Mouse (Mus musculus): ENCODE measurements around the gene Pex16. TPM values are rescaled to one million over a fixed set of nuclear protein-coding genes. Genes with fewer than 3 reads are reported as not detected.

The Pex16 gene
- total RNA-seq, 2 experiments from 2014 or later: 20.8 to 22.2 TPM

- DNase-seq: peak; percentile 43
Observed at GRCm38 (mm10) chr2:92370821-92371805, 3.4 kb upstream of the Pex16 start.

GRCm38 (mm10) chr2:92371971-92372690, 2.3 kb upstream of the Pex16 start:
- no peak for DNase-seq

GRCm38 (mm10) chr2:92372767-92373436, 1.6 kb upstream of the Pex16 start:
- no peak for DNase-seq

GRCm38 (mm10) chr2:92373437-92373813, 1.1 kb upstream of the Pex16 start:
- DNase-seq: no peak

GRCm38 (mm10) chr2:92375099-92375623, 685 bp downstream of the Pex16 start:
- peak; percentile 96 for DNase-seq

- no peak for DNase-seq
Observed at GRCm38 (mm10) chr2:92375788-92376187, 1.3 kb downstream of the Pex16 start.

GRCm38 (mm10) chr2:92376300-92376699, 1.8 kb downstream of the Pex16 start:
- DNase-seq: no peak

- DNase-seq: no peak
Observed at GRCm38 (mm10) chr2:92377320-92377719, 2.8 kb downstream of the Pex16 start.

GRCm38 (mm10) chr2:92379783-92380494, 5.5 kb downstream of the Pex16 start:
- no peak for DNase-seq

- DNase-seq: no peak
Observed at GRCm38 (mm10) chr2:92380495-92381050, 6.1 kb downstream of the Pex16 start.

GRCm38 (mm10) chr2:92381161-92381560, 6.7 kb downstream of the Pex16 start:
- DNase-seq: no peak

GRCm38 (mm10) chr2:92381901-92382588, 7.6 kb downstream of the Pex16 start, which contains the start of gene 1700029I15Rik:
1700029I15Rik (plus strand) TSS chr2:92382538.
- no peak for DNase-seq

- no peak for DNase-seq
Observed at GRCm38 (mm10) chr2:92382759-92383158, 8.3 kb downstream of the Pex16 start.

GRCm38 (mm10) chr2:92384101-92384500, 9.6 kb downstream of the Pex16 start:
- no peak for DNase-seq

- DNase-seq: no peak
Observed at GRCm38 (mm10) chr2:92385113-92386051, 10.9 kb downstream of the Pex16 start.

- DNase-seq: no peak
Observed at GRCm38 (mm10) chr2:92386821-92387570, 12.5 kb downstream of the Pex16 start.

GRCm38 (mm10) chr2:92387646-92388045, 13.2 kb downstream of the Pex16 start:
- DNase-seq: no peak

- DNase-seq: no peak
Observed at GRCm38 (mm10) chr2:92388081-92388517, 13.6 kb downstream of the Pex16 start.
